Mouse (Mus musculus) fat pad, adult 2 months (tissue): ENCODE measurements around the gene Mrpl53.

Source experiments
- DNase-seq: peaks from one replicate; pipeline ENCODE4 v3.0.0-alpha.2; 2011; ENCODE audit warnings: low read depth, low spot score; ENCODE audit errors: extremely low read depth

The Mrpl53 gene

DNA sequence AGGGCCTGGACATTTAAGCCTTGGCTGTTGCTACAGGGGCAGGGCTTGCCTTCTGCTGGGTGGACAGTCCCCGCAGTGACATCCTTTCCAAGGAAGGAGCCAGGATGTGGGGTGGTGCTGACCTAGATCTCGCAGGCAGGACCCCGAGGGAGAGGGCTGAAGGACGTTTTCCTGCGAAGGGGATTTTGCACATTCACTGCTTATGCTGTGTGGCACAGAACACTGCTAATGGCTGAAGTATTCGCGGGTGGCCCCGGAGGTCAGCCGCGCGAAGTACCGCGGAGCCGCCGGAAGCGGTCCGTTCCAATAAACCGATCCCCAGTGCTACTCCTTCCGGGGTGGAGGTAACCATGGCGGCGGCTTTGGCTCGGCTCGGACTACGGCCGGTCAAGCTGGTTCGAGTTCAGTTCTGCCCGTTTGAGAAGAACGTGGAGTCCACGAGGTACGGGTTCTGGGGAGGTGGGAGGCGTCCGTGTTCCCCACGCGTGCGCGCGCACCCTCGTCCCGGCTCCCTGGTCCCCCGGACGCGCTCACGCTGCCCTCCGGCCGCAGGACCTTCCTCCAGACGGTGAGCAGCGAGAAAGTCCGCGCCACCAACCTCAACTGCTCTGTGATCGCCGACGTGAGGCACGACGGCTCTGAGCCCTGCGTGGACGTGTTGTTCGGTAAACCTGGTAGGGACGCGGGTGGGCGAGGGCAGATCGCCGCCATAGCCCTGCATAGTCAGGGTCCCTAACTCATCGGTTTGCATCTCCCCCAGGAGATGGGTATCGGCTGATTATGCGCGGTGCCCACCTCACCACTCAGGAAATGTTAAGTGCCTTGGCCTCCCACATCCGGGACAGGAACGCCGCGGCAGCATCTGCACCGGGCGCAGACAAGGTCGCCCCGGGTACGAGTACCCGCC, at the start of gene Mrpl53:
Gene Mrpl53, plus strand, starts transcription at position 279 of the 907 bp plus-strand sequence.
- no peak for DNase-seq

- DNase-seq = no peak
Observed at GRCm38 (mm10) chr6:83065995-83066394, 42.8 kb upstream of the Mrpl53 start.

DNA sequence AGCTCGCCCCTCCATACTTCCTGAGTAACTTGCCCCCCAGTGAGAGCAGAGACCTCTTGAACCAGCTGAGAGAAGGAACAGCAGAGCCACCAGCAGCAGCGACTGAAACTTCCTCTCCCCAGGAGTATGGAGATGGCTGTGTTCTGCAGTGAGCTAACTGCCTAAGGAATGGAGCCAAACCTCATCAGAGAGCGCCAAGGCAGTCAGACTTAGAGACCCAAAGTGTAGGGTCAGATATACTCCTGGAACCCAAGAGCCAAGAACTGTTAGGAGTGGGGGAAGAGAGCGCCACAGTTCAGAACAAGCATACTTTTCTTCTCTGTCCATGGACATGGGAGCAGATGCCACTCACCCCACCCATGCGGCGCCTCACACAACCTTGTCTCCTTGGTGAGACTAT, 42.4 kb upstream of the Mrpl53 start:
- no peak for DNase-seq

GRCm38 (mm10) chr6:83068221-83068620, 40.6 kb upstream of the Mrpl53 start:
- no peak for DNase-seq

DNA sequence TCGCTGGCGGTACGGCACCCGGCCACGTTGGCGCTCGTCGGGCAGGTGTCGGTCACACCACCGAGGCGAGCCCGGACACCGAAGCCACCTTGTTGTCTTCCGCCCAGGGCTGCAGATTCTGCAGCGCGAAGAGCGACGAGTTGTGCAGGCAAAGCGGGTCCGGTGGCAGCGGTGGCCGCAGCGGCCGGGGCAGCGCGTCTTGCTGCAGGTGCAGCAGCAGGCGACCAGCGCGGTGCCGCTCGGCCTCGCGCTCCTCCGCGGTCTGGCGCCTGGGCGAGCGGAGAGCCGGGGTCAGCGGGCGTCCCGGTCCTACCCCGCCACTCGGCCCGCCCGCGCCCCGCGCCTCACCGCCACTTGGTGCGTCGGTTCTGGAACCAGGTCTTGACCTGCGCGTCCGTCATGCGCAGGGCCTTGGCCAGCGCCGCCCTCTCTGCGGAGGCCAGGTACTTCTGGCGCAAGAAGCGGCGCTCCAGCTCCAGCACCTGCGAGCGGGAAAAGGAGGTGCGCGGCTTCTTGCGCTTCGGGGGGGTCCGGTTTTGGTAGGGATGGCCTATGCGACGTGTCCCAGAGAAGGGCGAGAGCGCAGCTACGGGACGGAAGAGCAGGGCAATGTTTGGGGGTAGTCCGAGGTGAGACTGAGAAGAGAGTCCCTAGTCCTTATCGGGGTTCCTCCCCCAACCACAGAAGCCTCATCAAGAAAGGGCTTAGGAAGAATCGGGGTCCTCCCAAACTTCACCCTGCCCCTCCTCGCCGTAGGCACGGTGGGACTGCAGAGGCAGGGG, 39.9 kb upstream of the Mrpl53 start:
- no peak for DNase-seq

DNA sequence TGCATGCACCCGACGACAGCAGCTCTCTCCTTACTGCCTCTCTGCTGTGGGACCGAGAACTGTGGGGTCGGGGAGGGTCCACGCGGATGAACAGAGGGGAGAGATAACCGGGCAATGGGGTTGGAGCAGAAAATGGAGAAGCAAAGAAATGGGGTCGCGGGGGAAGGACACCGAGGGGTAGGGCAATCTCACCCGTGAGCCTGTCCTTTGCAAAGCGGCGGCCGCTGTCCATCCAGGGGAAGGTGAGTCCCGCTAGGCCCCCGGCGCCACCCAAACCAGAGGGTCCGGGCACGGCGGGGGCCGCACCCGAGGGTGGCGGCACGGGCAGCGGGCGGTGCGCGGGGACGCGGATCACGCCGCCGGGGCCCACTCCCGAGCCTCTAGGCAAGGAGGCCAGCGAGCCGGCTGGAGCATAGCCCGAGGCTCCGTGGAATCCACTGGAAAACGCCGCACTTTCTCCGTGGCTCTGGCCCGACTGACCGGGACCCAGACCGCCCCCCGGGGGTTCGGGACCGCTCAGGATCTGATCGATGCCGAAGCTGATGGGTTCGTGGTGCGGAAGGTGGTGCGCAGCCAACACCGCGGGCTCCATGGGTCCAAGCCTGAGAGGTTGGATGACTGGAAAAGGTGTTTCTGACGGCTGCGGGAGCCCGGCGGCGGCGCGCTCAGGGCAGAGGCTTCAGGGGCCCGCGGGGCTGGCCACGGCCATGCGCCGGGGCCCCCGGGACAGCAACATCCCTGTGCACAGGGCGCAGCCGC, 39.2 kb upstream of the Mrpl53 start:
- DNase-seq = no peak

- DNase-seq = no peak
Observed at GRCm38 (mm10) chr6:83070247-83070310, 38.8 kb upstream of the Mrpl53 start, which contains the start of gene Tlx2. TSS of gene Tlx2 (minus strand) at chr6:83070293.

GRCm38 (mm10) chr6:83070311-83071219, 38.3 kb upstream of the Mrpl53 start:
- DNase-seq = no peak

- DNase-seq = no peak
Observed at GRCm38 (mm10) chr6:83071220-83071619, 37.6 kb upstream of the Mrpl53 start.

DNA sequence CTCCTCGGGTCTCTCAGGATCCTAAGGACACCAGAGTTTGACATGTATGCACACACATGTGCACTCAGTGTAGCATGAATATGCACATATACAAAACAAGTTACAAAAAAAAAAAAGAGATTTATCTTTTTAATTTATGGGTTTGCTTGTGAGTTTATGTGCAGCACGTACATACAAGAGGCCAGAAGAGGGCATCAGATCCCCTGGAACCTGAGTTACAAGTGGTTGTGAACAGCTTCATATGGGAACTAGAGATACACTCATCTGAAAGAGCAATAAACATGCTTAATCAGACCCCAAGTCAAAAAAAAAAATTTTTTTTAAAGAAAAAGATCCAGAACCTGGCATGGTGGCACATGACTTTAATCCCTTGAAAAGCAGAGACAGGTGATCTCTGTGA, 33.9 kb upstream of the Mrpl53 start:
- no peak for DNase-seq

- no peak for DNase-seq
Observed at GRCm38 (mm10) chr6:83077630-83078323, 31.1 kb upstream of the Mrpl53 start, which contains the start of gene Pcgf1. TSS of gene Pcgf1 (plus strand) at chr6:83077869.

DNA sequence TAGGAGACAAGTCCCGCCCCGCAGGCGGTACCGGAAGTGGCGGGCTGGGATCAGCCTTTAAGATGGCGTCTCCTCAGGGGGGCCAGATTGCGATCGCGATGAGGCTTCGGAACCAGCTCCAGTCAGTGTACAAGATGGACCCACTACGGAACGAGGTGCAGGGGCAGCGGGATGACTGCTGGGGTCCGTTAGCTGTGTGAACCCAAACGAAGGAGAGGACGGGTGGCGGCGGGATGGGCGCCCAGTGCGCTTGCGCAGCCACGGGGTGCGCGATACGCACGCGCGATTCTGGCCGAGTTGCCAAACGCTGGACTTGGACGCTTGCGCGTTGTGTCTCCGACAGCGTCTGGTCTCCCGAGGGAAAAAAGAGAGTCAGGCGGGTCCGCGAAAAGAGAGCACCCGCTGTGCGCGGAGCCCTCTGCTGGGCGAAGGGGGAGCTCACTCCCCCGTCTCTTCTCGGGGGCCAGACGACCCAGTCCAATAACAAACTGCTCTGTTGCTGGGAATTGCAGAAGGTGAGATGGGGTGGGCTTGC, 30.4 kb upstream of the Mrpl53 start:
- DNase-seq = no peak

DNA sequence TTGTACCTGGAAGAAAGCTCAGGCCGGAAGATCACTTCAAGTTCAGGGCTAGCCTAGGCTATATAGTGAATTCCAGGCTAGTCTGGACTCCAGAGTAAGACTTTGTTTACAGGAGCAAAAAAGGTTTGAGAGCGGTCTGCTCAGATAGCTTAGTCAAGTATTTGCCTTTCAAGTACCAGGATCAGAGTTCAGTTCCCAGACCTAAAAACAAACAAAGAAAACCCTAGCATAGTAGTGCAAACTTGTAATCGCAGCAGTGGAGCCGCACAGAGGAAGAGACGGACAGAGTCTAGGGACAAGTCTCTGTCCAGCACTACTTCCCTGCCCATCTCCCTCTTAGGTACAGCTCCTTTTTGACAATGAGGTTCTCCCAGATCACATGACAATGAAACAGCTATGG, 28.6 kb upstream of the Mrpl53 start:
- no peak for DNase-seq

DNA sequence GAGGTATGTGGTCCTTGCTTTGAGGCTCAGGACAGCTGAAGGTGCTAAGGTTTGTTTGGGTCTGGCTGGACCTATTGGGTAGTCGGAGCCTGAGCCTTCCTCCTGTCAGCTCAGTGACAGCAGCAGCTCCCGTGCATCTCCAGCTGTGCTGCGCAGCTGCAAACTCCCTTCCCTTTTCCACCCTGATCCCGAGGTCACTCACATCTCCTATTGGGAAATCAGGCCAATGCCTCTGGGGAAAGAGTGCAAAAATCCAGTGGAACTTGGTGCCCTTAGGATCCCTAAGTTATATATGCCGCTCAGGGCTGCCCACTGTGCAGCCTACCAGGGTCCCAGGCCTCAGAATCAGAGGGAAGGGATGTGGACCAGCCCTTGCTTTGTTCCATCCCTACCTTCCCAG, 25.3 kb upstream of the Mrpl53 start:
- DNase-seq = no peak

DNA sequence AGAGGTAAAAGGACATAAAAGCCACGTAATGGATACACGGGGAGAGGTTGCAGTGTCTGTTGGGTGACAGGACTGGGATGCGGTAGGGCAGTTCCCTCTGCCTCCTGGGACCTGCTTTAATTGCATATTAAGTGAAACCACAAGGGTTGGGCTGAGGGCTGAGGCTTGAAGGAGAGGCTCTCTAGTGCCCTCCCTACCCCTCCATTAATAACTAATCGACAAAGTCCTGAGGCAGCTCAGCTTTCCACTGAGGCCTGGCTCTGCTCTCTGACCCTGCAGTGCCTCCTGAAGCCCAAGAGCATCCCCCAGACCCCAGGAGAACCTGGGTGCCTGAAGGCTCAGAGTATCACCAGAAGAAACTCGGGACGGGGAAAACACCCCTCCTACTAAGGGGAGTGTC, 24.4 kb upstream of the Mrpl53 start:
- DNase-seq = no peak

DNA sequence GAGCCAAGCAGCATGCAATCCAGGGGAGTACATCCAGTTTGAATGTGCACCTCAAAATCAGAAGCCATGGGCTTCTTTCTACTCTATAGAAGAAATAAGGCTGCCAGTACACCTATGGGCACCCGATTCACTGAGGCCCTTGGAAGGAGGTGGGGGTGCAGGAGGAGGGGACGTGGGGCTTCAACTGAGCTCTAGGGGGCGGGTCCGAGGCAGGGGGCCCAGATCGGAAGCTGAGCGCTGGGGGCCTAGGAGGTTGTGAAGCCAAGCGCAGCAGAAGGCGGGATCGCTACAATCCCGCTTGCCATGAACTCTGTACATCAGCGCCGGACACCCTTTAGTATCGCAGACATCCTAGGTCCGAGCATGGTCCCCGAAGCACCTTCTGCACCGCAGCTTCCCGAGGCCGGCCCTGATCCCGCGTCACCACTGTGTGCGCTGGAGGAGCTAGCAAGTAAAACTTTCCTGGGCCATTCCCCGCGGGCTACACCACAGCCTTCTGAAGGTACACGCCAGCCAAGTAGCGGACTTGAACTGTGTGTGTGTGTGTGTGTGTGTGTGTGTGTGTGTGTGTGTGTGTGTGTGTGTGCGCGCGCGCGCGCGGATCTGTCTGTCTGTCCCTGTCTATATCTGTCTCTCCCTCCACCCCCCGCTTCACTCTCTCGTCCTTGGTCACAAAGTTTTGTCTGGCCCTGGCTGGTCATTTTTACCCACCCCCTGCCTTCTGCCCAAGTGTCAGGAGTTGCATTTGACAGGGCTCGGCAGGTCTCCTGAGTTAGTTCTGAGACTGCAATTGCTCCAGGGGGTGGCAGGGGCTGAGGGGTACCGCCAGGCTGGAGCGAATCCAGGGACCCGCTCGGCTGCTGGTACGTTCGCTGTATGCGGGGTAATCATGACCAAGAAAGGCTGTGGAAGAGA, 22.5 kb upstream of the Mrpl53 start, which contains the start of gene Lbx2:
Gene Lbx2, plus strand, starts transcription at position 247 of the 915 bp plus-strand sequence.
- DNase-seq = no peak

DNA sequence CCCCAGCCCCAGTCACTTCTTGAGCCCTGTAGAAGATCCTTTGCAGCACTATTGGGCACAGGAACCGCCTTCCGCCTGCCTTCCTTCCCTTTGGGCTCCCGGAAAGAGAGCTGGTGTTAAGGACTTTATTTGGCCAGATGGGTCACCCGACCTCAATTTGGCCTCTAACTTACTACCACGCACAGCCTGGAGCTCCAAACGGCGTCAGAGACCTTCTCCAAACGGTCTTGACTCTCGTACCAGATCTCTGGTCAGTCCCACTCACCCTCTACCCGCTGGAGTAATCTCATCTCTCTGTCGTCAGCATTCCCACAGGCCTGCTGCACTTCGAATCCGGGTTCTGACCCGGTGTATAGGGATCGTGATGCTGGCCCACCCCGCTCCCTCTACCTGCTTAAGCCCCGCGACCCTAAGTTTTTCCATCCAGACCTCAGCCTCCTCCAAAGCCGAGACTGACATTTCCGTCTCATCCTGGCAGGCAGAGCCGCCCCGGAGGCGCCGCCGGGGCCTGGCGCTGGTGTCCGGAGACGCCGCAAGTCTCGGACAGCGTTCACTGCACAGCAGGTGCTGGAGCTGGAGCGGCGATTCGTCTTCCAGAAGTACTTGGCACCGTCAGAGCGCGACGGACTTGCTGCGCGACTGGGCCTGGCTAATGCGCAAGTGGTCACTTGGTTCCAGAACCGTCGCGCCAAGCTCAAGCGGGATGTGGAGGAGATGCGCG, 21.5 kb upstream of the Mrpl53 start:
- no peak for DNase-seq

DNA sequence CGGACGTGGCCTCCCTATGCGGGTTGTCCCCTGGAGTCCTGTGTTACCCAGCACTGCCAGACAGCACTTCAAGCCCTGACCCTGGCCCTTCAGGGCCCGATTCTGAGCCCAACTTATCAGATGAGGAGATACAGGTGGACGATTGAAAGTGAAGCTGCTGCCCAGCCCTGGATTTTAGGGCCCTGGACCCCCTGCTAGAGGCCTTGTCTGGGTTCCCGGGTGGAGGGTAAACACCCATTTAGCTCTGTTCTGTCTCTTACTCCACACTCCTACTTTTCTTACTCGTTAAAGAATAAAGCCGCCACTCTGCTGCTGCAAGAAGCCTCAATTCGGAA, 20.9 kb upstream of the Mrpl53 start:
- no peak for DNase-seq
